Mouse (Mus musculus): ENCODE data around the gene Col19a1. TPM values are rescaled to one million over a fixed set of nuclear protein-coding genes. Genes with fewer than 3 reads are reported as not detected.

Gene Col19a1
- polyA plus RNA-seq, 1 experiment from 2014 or later = 0.03 TPM

- Histone ChIP-seq H3K9ac (no peak overlapping the region), H3K27ac (no peak overlapping the region), H3K4me3 (replicated peaks) (no peak overlapping the region), H3K4me1 (replicated peaks) (no peaks in the 10 kb centered on the region), H3K4me2 (no peak overlapping the region), H3K9me3 (replicated peaks) (no peaks in the 10 kb centered on the region), H3K27me3 (no peaks in the 10 kb centered on the region), H3K36me3 (no peaks in the 10 kb centered on the region)
- no peak for DNase-seq
- no peak for ATAC-seq (ENCODE audit: low read depth)
- WGBS (ENCODE audit: insufficient replicate concordance) = 53% methylated on average over 3 of the region's 3 CpGs
These were observed 286.6 kb downstream of the Col19a1 start for GRCm38 (mm10) chr1:24300700-24301099.

- H3K36me3 ChIP-seq = no peaks in the 10 kb centered on the region
- ATAC-seq (ENCODE audit: low read depth) = no peak
- no peaks in the 10 kb centered on the region for H3K4me1 ChIP-seq (replicated peaks)
- no peak overlapping the region for H3K4me2 ChIP-seq
- H3K9me3 ChIP-seq (replicated peaks) = no peaks in the 10 kb centered on the region
- no peak overlapping the region for H3K27ac ChIP-seq
- no peak overlapping the region for H3K4me3 ChIP-seq (replicated peaks)
- H3K27me3 ChIP-seq = no peaks in the 10 kb centered on the region
- H3K9ac ChIP-seq = no peak overlapping the region
- no peak for DNase-seq
- 49% methylated on average over 7 of the region's 7 CpGs for WGBS (ENCODE audit: insufficient replicate concordance)
These were observed 292.0 kb downstream of the Col19a1 start for GRCm38 (mm10) chr1:24294979-24295942.

GRCm38 (mm10) chr1:24292515-24292914 lies 294.8 kb downstream of the Col19a1 start:
- Histone ChIP-seq H3K27me3 (no peaks in the 10 kb centered on the region), H3K4me1 (replicated peaks) (no peaks in the 10 kb centered on the region), H3K4me2 (no peak overlapping the region), H3K4me3 (replicated peaks) (no peak overlapping the region), H3K9me3 (replicated peaks) (no peaks in the 10 kb centered on the region), H3K36me3 (no peaks in the 10 kb centered on the region), H3K9ac (no peak overlapping the region), H3K27ac (no peak overlapping the region)
- 47% methylated on average over 2 of the region's 2 CpGs for WGBS (ENCODE audit: insufficient replicate concordance)
- ATAC-seq (ENCODE audit: low read depth) (no peak), DNase-seq (no peak)

GRCm38 (mm10) chr1:24286360-24286759 lies 300.9 kb downstream of the Col19a1 start:
- H3K4me1 ChIP-seq (replicated peaks) = no peaks in the 10 kb centered on the region
- DNase-seq (no peak), ATAC-seq (ENCODE audit: low read depth) (no peak)
- H3K27me3 ChIP-seq = no peaks in the 10 kb centered on the region
- 43% methylated on average over 6 of the region's 6 CpGs for WGBS (ENCODE audit: insufficient replicate concordance)
- no peak overlapping the region for H3K4me3 ChIP-seq (replicated peaks)
- no peak overlapping the region for H3K4me2 ChIP-seq
- no peaks in the 10 kb centered on the region for H3K36me3 ChIP-seq
- H3K9ac ChIP-seq = no peak overlapping the region
- H3K27ac ChIP-seq = no peak overlapping the region
- H3K9me3 ChIP-seq (replicated peaks) = no peaks in the 10 kb centered on the region

- Histone ChIP-seq H3K4me2 (no peak overlapping the region), H3K9ac (no peak overlapping the region), H3K36me3 (no peaks in the 10 kb centered on the region), H3K27me3 (no peaks in the 10 kb centered on the region), H3K9me3 (replicated peaks) (no peaks in the 10 kb centered on the region), H3K4me1 (replicated peaks) (no peaks in the 10 kb centered on the region), H3K4me3 (replicated peaks) (no peak overlapping the region), H3K27ac (no peak overlapping the region)
- DNase-seq = no peak
- no peak for ATAC-seq (ENCODE audit: low read depth)
- WGBS (ENCODE audit: insufficient replicate concordance) = 25% methylated on average over 3 of the region's 3 CpGs
These were observed 320.2 kb downstream of the Col19a1 start for GRCm38 (mm10) chr1:24267022-24267421.

GRCm38 (mm10) chr1:24261181-24261580 lies 326.1 kb downstream of the Col19a1 start:
- no peaks in the 10 kb centered on the region for H3K4me1 ChIP-seq (replicated peaks)
- H3K27ac ChIP-seq = no peak overlapping the region
- ATAC-seq (ENCODE audit: low read depth) = no peak
- no peak overlapping the region for H3K9ac ChIP-seq
- H3K4me3 ChIP-seq (replicated peaks) = no peak overlapping the region
- no peak for DNase-seq
- H3K9me3 ChIP-seq (replicated peaks) = no peaks in the 10 kb centered on the region
- no peaks in the 10 kb centered on the region for H3K36me3 ChIP-seq
- H3K27me3 ChIP-seq = no peaks in the 10 kb centered on the region
- no peak overlapping the region for H3K4me2 ChIP-seq

GRCm38 (mm10) chr1:24259419-24259818 lies 327.9 kb downstream of the Col19a1 start:
- 63% methylated on average over 6 of the region's 6 CpGs for WGBS (ENCODE audit: insufficient replicate concordance)

GRCm38 (mm10) chr1:24257961-24258360 lies 329.3 kb downstream of the Col19a1 start:
- no peak for ATAC-seq (ENCODE audit: low read depth)
- Histone ChIP-seq H3K4me3 (replicated peaks) (no peak overlapping the region), H3K9ac (no peak overlapping the region), H3K27me3 (no peaks in the 10 kb centered on the region), H3K4me1 (replicated peaks) (no peaks in the 10 kb centered on the region), H3K9me3 (replicated peaks) (no peaks in the 10 kb centered on the region), H3K4me2 (no peak overlapping the region), H3K36me3 (no peaks in the 10 kb centered on the region), H3K27ac (no peak overlapping the region)
- 57% methylated on average over 5 of the region's 5 CpGs for WGBS (ENCODE audit: insufficient replicate concordance)
- DNase-seq = no peak

More at GRCm38 (mm10) chr1:24259419-24259818, 327.9 kb downstream of the Col19a1 start:
- H3K36me3 ChIP-seq = no peaks in the 10 kb centered on the region
- H3K9me3 ChIP-seq (replicated peaks) = no peaks in the 10 kb centered on the region
- ATAC-seq (ENCODE audit: low read depth) (no peak), DNase-seq (no peak)
- H3K27me3 ChIP-seq = no peaks in the 10 kb centered on the region
- no peaks in the 10 kb centered on the region for H3K4me1 ChIP-seq (replicated peaks)
- no peak overlapping the region for H3K9ac ChIP-seq
- no peak overlapping the region for H3K4me2 ChIP-seq
- no peak overlapping the region for H3K27ac ChIP-seq
- H3K4me3 ChIP-seq (replicated peaks) = no peak overlapping the region

- no peak for DNase-seq
- ATAC-seq (ENCODE audit: low read depth) = no peak
- H3K27ac ChIP-seq = no peak overlapping the region
- no peak overlapping the region for H3K4me3 ChIP-seq (replicated peaks)
- no peaks in the 10 kb centered on the region for H3K4me1 ChIP-seq (replicated peaks)
- 42% methylated on average over 3 of the region's 3 CpGs for WGBS (ENCODE audit: insufficient replicate concordance)
- H3K36me3 ChIP-seq = no peaks in the 10 kb centered on the region
- no peaks in the 10 kb centered on the region for H3K27me3 ChIP-seq
- no peak overlapping the region for H3K4me2 ChIP-seq
- no peaks in the 10 kb centered on the region for H3K9me3 ChIP-seq (replicated peaks)
- no peak overlapping the region for H3K9ac ChIP-seq
These were observed 338.1 kb downstream of the Col19a1 start for GRCm38 (mm10) chr1:24249105-24249664.

GRCm38 (mm10) chr1:24248294-24249104 lies 338.8 kb downstream of the Col19a1 start:
- H3K27me3 ChIP-seq = no peaks in the 10 kb centered on the region
- ATAC-seq (ENCODE audit: low read depth) (no peak), DNase-seq (no peak)
- H3K4me2 ChIP-seq = no peak overlapping the region
- H3K4me1 ChIP-seq (replicated peaks) = no peaks in the 10 kb centered on the region
- no peak overlapping the region for H3K9ac ChIP-seq
- 58% methylated on average over 10 of the region's 10 CpGs for WGBS (ENCODE audit: insufficient replicate concordance)
- no peak overlapping the region for H3K4me3 ChIP-seq (replicated peaks)
- no peaks in the 10 kb centered on the region for H3K9me3 ChIP-seq (replicated peaks)
- no peaks in the 10 kb centered on the region for H3K36me3 ChIP-seq
- H3K27ac ChIP-seq = no peak overlapping the region

- Histone ChIP-seq H3K9ac (no peak overlapping the region), H3K4me2 (no peak overlapping the region), H3K9me3 (replicated peaks) (no peaks in the 10 kb centered on the region), H3K4me1 (replicated peaks) (no peaks in the 10 kb centered on the region), H3K27ac (no peak overlapping the region), H3K36me3 (no peaks in the 10 kb centered on the region), H3K4me3 (replicated peaks) (no peak overlapping the region), H3K27me3 (no peaks in the 10 kb centered on the region)
- WGBS (ENCODE audit: insufficient replicate concordance) = 56% methylated on average over 13 of the region's 13 CpGs
- DNase-seq (no peak), ATAC-seq (ENCODE audit: low read depth) (no peak)
These were observed 341.4 kb downstream of the Col19a1 start for GRCm38 (mm10) chr1:24245700-24246375.
